Mouse (Mus musculus) embryonic fibroblast, embryonic 13.5 days (primary cell): Measurements from ENCODE around the gene Vipr1.

ENCODE experiments used
- CTCF ChIP-seq: IDR thresholded peaks from 2 replicates; pipeline ENCODE4 v1.5.1; 2011; ENCODE audit warnings: mild to moderate bottlenecking, control low read depth, low read length, moderate library complexity, borderline replicate concordance; ENCODE audit not compliant: insufficient read depth
- POLR2A ChIP-seq: IDR thresholded peaks from 2 replicates; pipeline ENCODE4 v1.6.1; 2011; ENCODE audit warnings: low read depth, mild to moderate bottlenecking, control low read depth, low read length, moderate library complexity

DNA sequence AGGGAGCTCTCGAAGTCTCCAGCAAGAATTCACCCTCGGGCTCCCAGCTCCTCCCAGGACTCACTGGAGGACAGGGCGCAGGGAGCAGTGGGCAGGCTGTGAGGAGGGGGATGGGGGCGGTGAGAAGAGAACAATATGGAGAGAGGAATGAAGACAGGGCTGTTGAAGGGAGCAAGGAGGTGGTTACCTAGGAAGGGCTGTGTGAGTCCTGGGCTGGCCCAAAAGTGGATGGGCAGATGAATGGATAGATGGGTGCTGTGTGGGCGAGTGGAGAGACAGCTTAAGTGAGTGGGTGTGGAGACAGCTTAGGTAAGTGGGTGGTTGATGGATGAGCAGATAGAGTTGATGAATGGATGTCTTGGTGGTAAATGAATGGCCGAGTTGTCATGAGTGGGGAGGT lies 21.0 kb downstream of the Vipr1 start:
- no peak for TF ChIP-seq POLR2A
- no peak for TF ChIP-seq CTCF
